ENCODE assay signal across 16 mouse cellular contexts in genomic region chr10:7860494-7860893, GRCm38 (mm10). TPM values are rescaled to one million over a fixed set of nuclear protein-coding genes. Genes with fewer than 3 reads are reported as not detected.
A peak's percentile ranks its signal among the peaks of the same experiment; 100 is the strongest.
DNase-seq lines count a peak whose midpoint lies in the region; ATAC-seq lines count a peak whose summit lies in the region.
"Had no signal": no experiment of that assay in that cellular context is flagged by ENCODE, and none has a peak within 500 bp of the region (broad histone marks: within the 10 kb centered on the region; RNA-seq: fewer than 3 reads in every experiment).

No protein-coding gene starts in this region.

- no peaks in the 10 kb centered on the region for H3K9me3 ChIP-seq in hindbrain, embryonic 10.5 days
- H3K9me3 ChIP-seq in hindbrain, embryonic 16.5 days (ENCODE audit: control insufficient read depth, low read length), result no peaks in the 10 kb centered on the region
- peaks cover 5% of the 10 kb centered on the region; the same call in 1 of the 2 replicates for H3K9me3 ChIP-seq in embryonic facial prominence, embryonic 10.5 days
- H3K9me3 ChIP-seq in limb, embryonic 11.5 days (ENCODE audit: control insufficient read depth, low read length), result no peaks in the 10 kb centered on the region
- H3K9me3 ChIP-seq in limb, embryonic 15.5 days, result no peaks in the 10 kb centered on the region
- H3K9me3 ChIP-seq: forebrain, embryonic 15.5 days; hindbrain, embryonic 12.5 days had no signal

- no peaks in the 10 kb centered on the region for H3K4me1 ChIP-seq in hindbrain, embryonic 10.5 days (replicated peaks)
- no peaks in the 10 kb centered on the region for H3K4me1 ChIP-seq in hindbrain, embryonic 16.5 days (ENCODE audit: control insufficient read depth, insufficient read depth, low read depth, low read length)
- no peaks in the 10 kb centered on the region for H3K4me1 ChIP-seq in embryonic facial prominence, embryonic 10.5 days
- H3K4me1 ChIP-seq in limb, embryonic 11.5 days (ENCODE audit: control insufficient read depth, insufficient read depth, low read length), result no peaks in the 10 kb centered on the region
- H3K4me1 ChIP-seq in limb, embryonic 15.5 days, result peaks cover 16% of the 10 kb centered on the region
- H3K4me1 ChIP-seq: forebrain, embryonic 15.5 days; heart, embryonic 13.5 days had no signal

- no peak overlapping the region for H3K27ac ChIP-seq in hindbrain, embryonic 10.5 days
- H3K27ac ChIP-seq in hindbrain, embryonic 16.5 days (ENCODE audit: low read depth, low read length), result no peak overlapping the region
- H3K27ac ChIP-seq in embryonic facial prominence, embryonic 10.5 days (replicated peaks), result no peak overlapping the region
- no peak overlapping the region for H3K27ac ChIP-seq in limb, embryonic 11.5 days (replicated peaks; ENCODE audit: low read depth, low read length)
- peak overlapping the region; percentile 64; the same call in 1 of the 2 replicates for H3K27ac ChIP-seq in limb, embryonic 15.5 days
- H3K27ac ChIP-seq: forebrain, embryonic 15.5 days; heart, embryonic 13.5 days; hindbrain, embryonic 12.5 days had no signal

- no peak overlapping the region for H3K4me3 ChIP-seq in hindbrain, embryonic 10.5 days
- H3K4me3 ChIP-seq in hindbrain, embryonic 16.5 days (ENCODE audit: low read length), result no peak overlapping the region
- H3K4me3 ChIP-seq in embryonic facial prominence, embryonic 10.5 days, result no peak overlapping the region
- no peak overlapping the region for H3K4me3 ChIP-seq in limb, embryonic 11.5 days (ENCODE audit: low read depth, low read length)
- H3K4me3 ChIP-seq in limb, embryonic 15.5 days, result no peak overlapping the region
- H3K4me3 ChIP-seq: forebrain, embryonic 15.5 days; heart, embryonic 13.5 days; hindbrain, embryonic 12.5 days had no signal

- H3K9ac ChIP-seq in hindbrain, embryonic 16.5 days (ENCODE audit: low read depth, low read length), result no peak overlapping the region
- H3K9ac ChIP-seq in limb, embryonic 11.5 days (ENCODE audit: low read length), result no peak overlapping the region
- no peak overlapping the region for H3K9ac ChIP-seq in limb, embryonic 15.5 days
- H3K9ac ChIP-seq: forebrain, embryonic 15.5 days; heart, embryonic 13.5 days; hindbrain, embryonic 12.5 days had no signal

- 88% methylated on average over 7 of the region's 7 CpGs for WGBS in hindbrain, embryonic 10.5 days
- WGBS in hindbrain, embryonic 16.5 days, result 88% methylated on average over 7 of the region's 7 CpGs
- WGBS in embryonic facial prominence, embryonic 10.5 days, result 86% methylated on average over 7 of the region's 7 CpGs
- 88% methylated on average over 7 of the region's 7 CpGs for WGBS in limb, embryonic 11.5 days
- WGBS in limb, embryonic 15.5 days, result 85% methylated on average over 7 of the region's 7 CpGs

- DNase-seq in hindbrain, embryonic 10.5 days (ENCODE audit: low spot score), result peak; percentile 1
- peak; percentile 6 for DNase-seq in embryonic facial prominence, embryonic 10.5 days (ENCODE audit: low spot score)
- DNase-seq in limb, embryonic 11.5 days (ENCODE audit: low spot score), result peak; percentile 14
- no peak for DNase-seq in B cell, adult 2 months
- DNase-seq: adrenal gland, adult 2 months; adrenal gland, postnatal 25 days; cerebellum, adult 18-20 months; cerebellum, adult 9-11 months; gastrocnemius, postnatal 36 days; heart, adult 18-20 months; heart, postnatal 36 days had no signal

- no peak for ATAC-seq in hindbrain, embryonic 16.5 days
- ATAC-seq in limb, embryonic 11.5 days (ENCODE audit: insufficient number of reproducible peaks, low FRiP score, low TSS enrichment, low read depth), result no peak
- ATAC-seq in limb, embryonic 15.5 days (ENCODE audit: insufficient number of reproducible peaks, low FRiP score, low TSS enrichment, low read depth), result no peak
- ATAC-seq: forebrain, embryonic 15.5 days had no signal

- H3K27me3 ChIP-seq in hindbrain, embryonic 10.5 days (ENCODE audit: insufficient read depth, poor library complexity, severe bottlenecking), result no peaks in the 10 kb centered on the region
- no peaks in the 10 kb centered on the region for H3K27me3 ChIP-seq in hindbrain, embryonic 16.5 days (replicated peaks; ENCODE audit: control insufficient read depth, insufficient read depth, low read length)
- no peaks in the 10 kb centered on the region for H3K27me3 ChIP-seq in embryonic facial prominence, embryonic 10.5 days (replicated peaks; ENCODE audit: low read depth, poor library complexity, severe bottlenecking)
- no peaks in the 10 kb centered on the region for H3K27me3 ChIP-seq in limb, embryonic 11.5 days (ENCODE audit: control insufficient read depth, insufficient read depth, low read length)
- no peaks in the 10 kb centered on the region for H3K27me3 ChIP-seq in limb, embryonic 15.5 days
- H3K27me3 ChIP-seq: forebrain, embryonic 15.5 days; heart, embryonic 13.5 days; hindbrain, embryonic 12.5 days had no signal

- H3K4me2 ChIP-seq in hindbrain, embryonic 16.5 days (ENCODE audit: low read length), result no peak overlapping the region
- H3K4me2 ChIP-seq in limb, embryonic 11.5 days (ENCODE audit: low read depth, severe bottlenecking), result no peak overlapping the region
- no peak overlapping the region for H3K4me2 ChIP-seq in limb, embryonic 15.5 days
- H3K4me2 ChIP-seq: forebrain, embryonic 15.5 days; heart, embryonic 13.5 days; hindbrain, embryonic 12.5 days had no signal

- no peaks in the 10 kb centered on the region for H3K36me3 ChIP-seq in hindbrain, embryonic 10.5 days
- H3K36me3 ChIP-seq in hindbrain, embryonic 16.5 days (ENCODE audit: control insufficient read depth, insufficient read depth, low read length), result no peaks in the 10 kb centered on the region
- H3K36me3 ChIP-seq in embryonic facial prominence, embryonic 10.5 days (replicated peaks), result no peaks in the 10 kb centered on the region
- H3K36me3 ChIP-seq in limb, embryonic 11.5 days (ENCODE audit: control insufficient read depth, insufficient read depth, low read length), result no peaks in the 10 kb centered on the region
- H3K36me3 ChIP-seq in limb, embryonic 15.5 days, result no peaks in the 10 kb centered on the region
- H3K36me3 ChIP-seq: forebrain, embryonic 15.5 days; heart, embryonic 13.5 days; hindbrain, embryonic 12.5 days had no signal

RNA-seq across cellular contexts. Expression of gene Zc3h12d, which starts 28.2 kb away (rescaled TPM):
- polyA plus RNA-seq in hindbrain, embryonic 10.5 days (2016; fragmentation: Nextera tagmentation; extraction: Ambion mirVana), result 0.10 and 0.12 TPM in 2 replicates
- 0.15 and 0.21 TPM in 2 replicates for polyA plus RNA-seq in hindbrain, embryonic 16.5 days (2015; fragmentation: Nextera tagmentation; extraction: Ambion mirVana)
- polyA plus RNA-seq in embryonic facial prominence, embryonic 10.5 days (2016; fragmentation: Nextera tagmentation; extraction: Ambion mirVana), result 0.09 and 0.12 TPM in 2 replicates
- polyA plus RNA-seq in limb, embryonic 11.5 days (2014; fragmentation: Nextera tagmentation; extraction: Ambion mirVana), result 0.07 TPM in 2 replicates
- 0.12 and 0.37 TPM in 2 replicates for polyA plus RNA-seq in limb, embryonic 15.5 days (2015; fragmentation: Nextera tagmentation; extraction: Ambion mirVana)

Comparison
In these comparisons a context has a peak if more than half of its experiments do, and no peak if none do; other contexts are left out.
1. DNase-seq: peak in hindbrain, embryonic 10.5 days (single experiment), embryonic facial prominence, embryonic 10.5 days (single experiment) and limb, embryonic 11.5 days (single experiment); none in B cell, adult 2 months (0 of 2).